ENCODE assay signal across 7 mouse cellular contexts in the genomic region with DNA sequence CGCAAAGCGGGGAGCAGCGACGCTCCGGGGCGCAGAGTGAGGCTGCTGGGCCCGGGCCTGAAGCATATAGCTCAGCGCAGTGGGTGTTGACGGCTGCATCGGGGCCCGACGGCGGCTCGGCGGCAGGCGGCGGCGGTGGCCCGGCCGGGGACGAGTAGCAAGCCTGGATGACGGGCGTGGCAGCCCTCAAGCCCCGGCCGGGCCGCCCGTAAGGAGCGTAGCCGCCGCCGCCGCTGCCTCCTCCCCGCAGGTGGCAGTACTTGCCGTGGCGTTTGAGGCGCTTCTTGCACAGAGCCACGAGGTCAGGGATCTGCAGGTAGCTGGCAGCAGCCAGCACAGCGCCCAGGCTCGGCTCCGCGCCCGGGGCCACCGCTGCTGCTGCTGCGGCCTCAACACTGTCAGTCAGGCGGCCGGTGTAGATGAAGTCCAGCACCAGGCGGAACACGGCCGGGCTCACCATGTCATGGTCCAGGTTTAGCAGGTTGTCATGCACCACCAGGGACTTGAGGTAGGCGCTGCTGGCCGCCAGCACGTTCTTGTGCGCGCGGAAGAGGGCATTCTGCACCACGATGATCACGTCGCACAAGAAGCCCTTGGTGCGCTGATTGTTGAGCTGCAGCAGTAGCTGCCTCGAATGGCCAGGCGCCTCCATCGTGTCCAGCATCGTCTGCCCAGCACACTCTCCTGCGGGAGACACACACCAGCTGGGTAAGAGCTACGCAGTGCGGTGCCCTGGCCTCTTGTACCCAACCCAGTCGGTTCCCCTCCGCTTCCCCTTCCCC. TPM values are rescaled to one million over a fixed set of nuclear protein-coding genes. Genes with fewer than 3 reads are reported as not detected.
DNase-seq lines count a peak whose midpoint lies in the region; ATAC-seq lines count a peak whose summit lies in the region.

No protein-coding gene starts in this region.

- H3K9ac ChIP-seq in embryonic facial prominence, embryonic 13.5 days = peak overlapping the region; percentile 74
- H3K9ac ChIP-seq in hindbrain, embryonic 11.5 days (ENCODE audit: low read depth, low read length) = peak overlapping the region; percentile 34; the same call in 1 of the 2 replicates
- H3K9ac ChIP-seq in liver, embryonic 12.5 days = peak overlapping the region; percentile 55; the same call in 1 of the 2 replicates
- peak overlapping the region; percentile 25 for H3K9ac ChIP-seq in neural tube, embryonic 14.5 days (replicated peaks; ENCODE audit: low read depth, low read length)

- H3K4me2 ChIP-seq in embryonic facial prominence, embryonic 13.5 days = peak overlapping the region; percentile 94
- H3K4me2 ChIP-seq in hindbrain, embryonic 11.5 days (replicated peaks; ENCODE audit: low read depth, low read length) = peak overlapping the region; percentile 31
- peak overlapping the region; percentile 89 for H3K4me2 ChIP-seq in liver, embryonic 12.5 days
- H3K4me2 ChIP-seq in neural tube, embryonic 14.5 days (ENCODE audit: low read depth, low read length) = peak overlapping the region; percentile 30

- peak; percentile 50 to 57 for DNase-seq in spleen, postnatal 10 days (ENCODE audit: low spot score in 2 of 2)
- DNase-seq in spleen, adult 18-20 months = no peak
- DNase-seq in hindbrain, embryonic 11.5 days (ENCODE audit: low spot score) = peak; percentile 59

- H3K27ac ChIP-seq in embryonic facial prominence, embryonic 13.5 days = peak overlapping the region; percentile 68
- H3K27ac ChIP-seq in hindbrain, embryonic 11.5 days (ENCODE audit: low read depth, low read length) = no peak overlapping the region
- H3K27ac ChIP-seq in liver, embryonic 12.5 days = no peak overlapping the region
- H3K27ac ChIP-seq in neural tube, embryonic 14.5 days (ENCODE audit: low read depth, low read length) = no peak overlapping the region

- H3K36me3 ChIP-seq in embryonic facial prominence, embryonic 13.5 days = peaks cover 27% of the 10 kb centered on the region
- no peaks in the 10 kb centered on the region for H3K36me3 ChIP-seq in hindbrain, embryonic 11.5 days (ENCODE audit: control insufficient read depth, insufficient read depth, low read length)
- peaks cover 21% of the 10 kb centered on the region for H3K36me3 ChIP-seq in liver, embryonic 12.5 days
- 0 out of 2 replicates have a peak, but pooled peaks cover 11% of the 10 kb centered on the region for H3K36me3 ChIP-seq in neural tube, embryonic 14.5 days (ENCODE audit: control insufficient read depth, insufficient read depth, low read length)

- H3K27me3 ChIP-seq in embryonic facial prominence, embryonic 13.5 days = peaks cover 98% of the 10 kb centered on the region
- peaks cover 91% of the 10 kb centered on the region for H3K27me3 ChIP-seq in hindbrain, embryonic 11.5 days (ENCODE audit: control insufficient read depth, insufficient read depth, low read length)
- H3K27me3 ChIP-seq in liver, embryonic 12.5 days (replicated peaks) = peaks cover 93% of the 10 kb centered on the region
- H3K27me3 ChIP-seq in neural tube, embryonic 14.5 days (ENCODE audit: control insufficient read depth, insufficient read depth, low read length) = peaks cover 51% of the 10 kb centered on the region

- H3K9me3 ChIP-seq in embryonic facial prominence, embryonic 13.5 days = no peaks in the 10 kb centered on the region
- no peaks in the 10 kb centered on the region for H3K9me3 ChIP-seq in hindbrain, embryonic 11.5 days (ENCODE audit: control insufficient read depth, low read length)
- H3K9me3 ChIP-seq in liver, embryonic 12.5 days (replicated peaks) = no peaks in the 10 kb centered on the region
- H3K9me3 ChIP-seq in neural tube, embryonic 14.5 days (ENCODE audit: control insufficient read depth, low read length) = no peaks in the 10 kb centered on the region

- WGBS in embryonic facial prominence, embryonic 13.5 days = 3% methylated on average over 67 of the region's 68 CpGs
- WGBS in hindbrain, embryonic 11.5 days = 1% methylated on average over 68 of the region's 68 CpGs
- WGBS in liver, embryonic 12.5 days (ENCODE audit: insufficient replicate concordance) = 3% methylated on average over 68 of the region's 68 CpGs
- 3% methylated on average over 58 of the region's 68 CpGs for WGBS in neural tube, embryonic 14.5 days

- peak overlapping the region; percentile 60 for H3K4me3 ChIP-seq in embryonic facial prominence, embryonic 13.5 days
- H3K4me3 ChIP-seq in hindbrain, embryonic 11.5 days (ENCODE audit: low read depth, low read length) = peak overlapping the region; percentile 22
- H3K4me3 ChIP-seq in liver, embryonic 12.5 days = peak overlapping the region; percentile 63
- H3K4me3 ChIP-seq in neural tube, embryonic 14.5 days (ENCODE audit: low read depth, low read length) = peak overlapping the region; percentile 45

- ATAC-seq in embryonic facial prominence, embryonic 13.5 days (ENCODE audit: insufficient number of reproducible peaks, insufficient read depth, low FRiP score, low TSS enrichment, low read depth) = no peak
- ATAC-seq in hindbrain, embryonic 11.5 days (ENCODE audit: low FRiP score) = no peak
- no peak for ATAC-seq in liver, embryonic 12.5 days
- no peak for ATAC-seq in neural tube, embryonic 14.5 days (ENCODE audit: low read depth)
- ATAC-seq in erythroblast, adult 5-6 weeks (replicated peaks; ENCODE audit: low FRiP score, poor library complexity, severe bottlenecking) = no peak

- H3K4me1 ChIP-seq in embryonic facial prominence, embryonic 13.5 days = peaks cover 68% of the 10 kb centered on the region
- peaks cover 23% of the 10 kb centered on the region for H3K4me1 ChIP-seq in hindbrain, embryonic 11.5 days (replicated peaks; ENCODE audit: control insufficient read depth, insufficient read depth, low read length)
- peaks cover 76% of the 10 kb centered on the region for H3K4me1 ChIP-seq in liver, embryonic 12.5 days
- peaks cover 29% of the 10 kb centered on the region for H3K4me1 ChIP-seq in neural tube, embryonic 14.5 days (ENCODE audit: control insufficient read depth, insufficient read depth, low read length)

RNA-seq across cellular contexts. Expression of a gene that starts 2.3 kb away (rescaled TPM):
- 8.2 and 9.7 TPM in 2 replicates for polyA plus RNA-seq in embryonic facial prominence, embryonic 13.5 days (2015; fragmentation: Nextera tagmentation; extraction: Ambion mirVana)
- 0.90 and 1.5 TPM in 2 replicates for polyA plus RNA-seq in hindbrain, embryonic 11.5 days (2014; fragmentation: Nextera tagmentation; extraction: Ambion mirVana)
- 4.6 and 5.8 TPM in 2 replicates for polyA plus RNA-seq in liver, embryonic 12.5 days (2016; fragmentation: Nextera tagmentation; extraction: Ambion mirVana)
- polyA plus RNA-seq in neural tube, embryonic 14.5 days (2014; fragmentation: Nextera tagmentation; extraction: Ambion mirVana) = 0.33 and 2.6 TPM in 2 replicates
- total RNA-seq in erythroblast, adult 5-6 weeks (2015; ENCODE audit: low replicate concordance) = not detected in 2 replicates
- total RNA-seq in erythroblast, adult 5-6 weeks (2017; ENCODE audit: low replicate concordance) = not detected in 2 replicates

RNA-seq across cellular contexts. Expression of a gene that starts 11.6 kb away (rescaled TPM):
- polyA plus RNA-seq in embryonic facial prominence, embryonic 13.5 days (2015; fragmentation: Nextera tagmentation; extraction: Ambion mirVana) = 28.7 and 30.4 TPM in 2 replicates
- polyA plus RNA-seq in hindbrain, embryonic 11.5 days (2014; fragmentation: Nextera tagmentation; extraction: Ambion mirVana) = 28.0 and 31.0 TPM in 2 replicates
- 17.6 and 17.9 TPM in 2 replicates for polyA plus RNA-seq in liver, embryonic 12.5 days (2016; fragmentation: Nextera tagmentation; extraction: Ambion mirVana)
- polyA plus RNA-seq in neural tube, embryonic 14.5 days (2014; fragmentation: Nextera tagmentation; extraction: Ambion mirVana) = 15.3 and 20.7 TPM in 2 replicates
- 1.9 and 6.7 TPM in 2 replicates for total RNA-seq in erythroblast, adult 5-6 weeks (2015; ENCODE audit: low replicate concordance)
- total RNA-seq in erythroblast, adult 5-6 weeks (2017; ENCODE audit: low replicate concordance) = 4.6 and 5.7 TPM in 2 replicates

RNA-seq across cellular contexts. Expression of a gene that starts 24.0 kb away (rescaled TPM):
- 20.8 and 24.5 TPM in 2 replicates for polyA plus RNA-seq in embryonic facial prominence, embryonic 13.5 days (2015; fragmentation: Nextera tagmentation; extraction: Ambion mirVana)
- 14.1 and 18.8 TPM in 2 replicates for polyA plus RNA-seq in hindbrain, embryonic 11.5 days (2014; fragmentation: Nextera tagmentation; extraction: Ambion mirVana)
- polyA plus RNA-seq in liver, embryonic 12.5 days (2016; fragmentation: Nextera tagmentation; extraction: Ambion mirVana) = 19.7 and 20.5 TPM in 2 replicates
- polyA plus RNA-seq in neural tube, embryonic 14.5 days (2014; fragmentation: Nextera tagmentation; extraction: Ambion mirVana) = 11.4 and 15.6 TPM in 2 replicates
- total RNA-seq in erythroblast, adult 5-6 weeks (2015; ENCODE audit: low replicate concordance) = 0.58 and 4.2 TPM in 2 replicates
- 3.6 and 4.5 TPM in 2 replicates for total RNA-seq in erythroblast, adult 5-6 weeks (2017; ENCODE audit: low replicate concordance)

RNA-seq across cellular contexts. Expression of a gene that starts 26.5 kb away (rescaled TPM):
- polyA plus RNA-seq in embryonic facial prominence, embryonic 13.5 days (2015; fragmentation: Nextera tagmentation; extraction: Ambion mirVana) = 6.0 and 7.1 TPM in 2 replicates
- 2.4 and 2.8 TPM in 2 replicates for polyA plus RNA-seq in hindbrain, embryonic 11.5 days (2014; fragmentation: Nextera tagmentation; extraction: Ambion mirVana)
- 1.2 and 1.3 TPM in 2 replicates for polyA plus RNA-seq in liver, embryonic 12.5 days (2016; fragmentation: Nextera tagmentation; extraction: Ambion mirVana)
- 12.7 and 16.0 TPM in 2 replicates for polyA plus RNA-seq in neural tube, embryonic 14.5 days (2014; fragmentation: Nextera tagmentation; extraction: Ambion mirVana)
- total RNA-seq in erythroblast, adult 5-6 weeks (2015; ENCODE audit: low replicate concordance) = not detected in 2 replicates
- not detected in 2 replicates for total RNA-seq in erythroblast, adult 5-6 weeks (2017; ENCODE audit: low replicate concordance)

Comparison
In these comparisons a context has a peak if more than half of its experiments do, and no peak if none do; other contexts are left out.
1. DNase-seq: peak in spleen, postnatal 10 days (2 of 2) and hindbrain, embryonic 11.5 days (single experiment); none in spleen, adult 18-20 months (0 of 2).
2. H3K4me2 ChIP-seq: peak in every context shown above with its lines; median percentile 94 in embryonic facial prominence, embryonic 13.5 days; 89 in liver, embryonic 12.5 days; 31 in hindbrain, embryonic 11.5 days; 30 in neural tube, embryonic 14.5 days.
3. Peak in every context shown above with its lines, with median percentiles within 50 percentile points of each other: H3K4me3 ChIP-seq and H3K9ac ChIP-seq.